Mouse (Mus musculus) liver, embryonic 13.5 days (tissue): ENCODE measurements around the gene Nectin2. TPM values are rescaled to one million over a fixed set of nuclear protein-coding genes. Genes with fewer than 3 reads are reported as not detected.

Source experiments
- ATAC-seq: fragments of 200-750 bp; cut with Nextera tagmentation; 2 replicates; pipeline ENCODE4 v1.8.0; 2017; ENCODE audit warnings: low read depth, mild to moderate bottlenecking, moderate number of reproducible peaks, moderate library complexity
- DNase-seq: peaks from one replicate; pipeline ENCODE4 v3.0.0; 2022
- H3K27ac ChIP-seq: fragments of 300-500 bp; sonication (generic); 2 replicates; pipeline ENCODE4 v1.5.1; 2015; ENCODE audit warnings: moderate library complexity, mild to moderate bottlenecking, inconsistent platforms
- H3K27me3 ChIP-seq: fragments of 300-500 bp; sonication (generic); 2 replicates; pipeline ENCODE4 v1.6.1; 2015; ENCODE audit warnings: mild to moderate bottlenecking, inconsistent platforms
- H3K36me3 ChIP-seq: fragments of 300-500 bp; sonication (generic); 2 replicates; pipeline ENCODE4 v1.6.1; 2015; ENCODE audit warnings: mild to moderate bottlenecking, inconsistent platforms
- H3K4me1 ChIP-seq: fragments of 300-500 bp; sonication (generic); replicated peaks from 2 replicates; pipeline ENCODE4 v1.6.1; 2015; ENCODE audit warnings: inconsistent platforms
- H3K4me2 ChIP-seq: fragments of 300-500 bp; sonication (generic); 2 replicates; pipeline ENCODE4 v1.6.1; 2015; ENCODE audit warnings: inconsistent platforms, mild to moderate bottlenecking, moderate library complexity
- H3K4me3 ChIP-seq: fragments of 300-500 bp; sonication (generic); replicated peaks from 2 replicates; pipeline ENCODE4 v1.5.1; 2015; ENCODE audit warnings: mild to moderate bottlenecking, inconsistent platforms
- H3K9ac ChIP-seq: fragments of 300-500 bp; sonication (generic); 2 replicates; pipeline ENCODE4 v1.6.1; 2015; ENCODE audit warnings: mild to moderate bottlenecking, inconsistent platforms
- H3K9me3 ChIP-seq: fragments of 300-500 bp; sonication (generic); replicated peaks from 2 replicates; pipeline ENCODE4 v1.6.1; 2016; ENCODE audit warnings: inconsistent platforms
- WGBS: fragments of 180-500 bp; shearing (Covaris S2); methylation state at CpG from one replicate; pipeline ENCODE4 v1.1.7; 2015; ENCODE audit not compliant: insufficient replicate concordance; 5-methylcytosine and 5-hydroxymethylcytosine counted together
- polyA plus RNA-seq: library from polyadenylated mRNA; unstranded; fragments of >200 nt; fragmentation: Nextera tagmentation; extraction: Ambion mirVana; gene quantifications from 2 replicates; pipeline ENCODE4 v1.2.1, GENCODE M21; 2015

Gene Nectin2
- polyA plus RNA-seq, 1 experiment from 2014 or later, result 18.2 TPM

- DNase-seq (no peak), ATAC-seq (peak; percentile 75)
- peak overlapping the region; percentile 30; the same call in 1 of the 2 replicates for H3K9ac ChIP-seq
- H3K4me2 ChIP-seq, result peak overlapping the region; percentile 28; the same call in 1 of the 2 replicates
- H3K4me3 ChIP-seq, result no peak overlapping the region
- no peaks in the 10 kb centered on the region for H3K27me3 ChIP-seq
- H3K27ac ChIP-seq, result peak overlapping the region; percentile 82
- WGBS, result 17% methylated on average over 22 of the region's 22 CpGs
- no peaks in the 10 kb centered on the region for H3K9me3 ChIP-seq
- H3K36me3 ChIP-seq, result peaks cover 57% of the 10 kb centered on the region
- H3K4me1 ChIP-seq, result peaks cover 68% of the 10 kb centered on the region
These were observed 49.1 kb downstream of the Nectin2 start for GRCm38 (mm10) chr7:19701069-19701761.

DNA sequence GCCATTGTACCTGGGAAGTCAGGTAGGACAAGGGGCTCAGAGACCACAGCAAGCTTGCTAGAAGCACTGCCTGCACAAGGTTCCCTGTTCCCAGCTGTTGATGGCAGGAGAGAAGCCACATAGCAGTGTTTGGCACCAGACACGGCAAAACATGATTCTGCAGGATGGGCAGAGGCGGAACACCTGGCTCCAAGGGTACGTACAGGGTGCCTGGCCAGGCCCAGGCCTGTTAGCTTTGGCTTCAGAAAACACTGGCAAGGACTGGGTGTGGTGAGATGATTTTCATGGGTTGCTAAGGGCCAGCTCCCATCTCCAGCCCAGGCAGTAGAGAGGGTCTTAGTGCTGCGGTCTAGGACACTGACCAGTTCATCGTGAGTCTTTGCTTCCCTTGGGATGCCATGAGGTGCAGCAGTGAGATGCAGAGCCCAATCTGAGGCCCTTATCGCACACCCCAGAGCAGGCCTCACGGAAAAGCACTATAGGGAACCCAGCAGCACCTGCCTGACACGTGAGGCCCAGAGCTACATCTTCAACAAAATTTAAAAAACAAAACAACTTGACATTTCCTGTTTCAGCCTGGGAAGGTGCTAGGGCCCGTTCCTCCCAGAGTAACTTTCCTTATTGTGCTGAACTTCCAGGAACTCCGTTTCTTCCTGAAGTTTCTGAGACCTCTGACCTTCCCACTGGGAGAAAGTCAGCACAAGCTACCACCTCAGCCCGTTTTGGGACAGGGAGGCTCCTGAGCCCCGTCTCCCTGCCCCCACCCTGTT lies 49.8 kb downstream of the Nectin2 start:
- Histone ChIP-seq H3K9me3 (no peaks in the 10 kb centered on the region), H3K4me2 (peak overlapping the region; percentile 17; the same call in 1 of the 2 replicates), H3K4me1 (peaks cover 75% of the 10 kb centered on the region), H3K27me3 (no peaks in the 10 kb centered on the region), H3K9ac (peak overlapping the region; percentile 30; the same call in 1 of the 2 replicates), H3K27ac (peak overlapping the region; percentile 82), H3K4me3 (no peak overlapping the region), H3K36me3 (peaks cover 61% of the 10 kb centered on the region)
- WGBS, result 47% methylated on average over 12 of the region's 12 CpGs
- DNase-seq (no peak), ATAC-seq (0 out of 2 replicates have a peak, but pooled peaks have one; percentile 6)

DNA sequence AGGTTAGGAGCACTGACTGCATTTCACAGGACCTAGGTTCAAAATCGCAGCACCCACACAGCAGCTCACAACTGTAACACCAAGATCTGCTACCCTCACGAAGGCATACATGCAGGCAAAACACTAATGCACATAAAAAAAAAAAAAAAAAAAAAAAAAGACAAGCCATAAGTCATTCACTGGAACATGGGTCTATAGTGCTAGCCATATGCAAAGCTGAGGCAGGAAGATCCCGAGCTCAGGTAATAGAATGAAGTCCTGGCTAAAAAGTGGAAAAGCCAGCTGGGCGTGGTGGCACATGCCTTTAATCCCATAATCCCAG lies 50.5 kb downstream of the Nectin2 start:
- no peak for DNase-seq
- Histone ChIP-seq H3K4me2 (peak overlapping the region; percentile 64), H3K27ac (peak overlapping the region; percentile 82), H3K4me3 (no peak overlapping the region), H3K27me3 (no peaks in the 10 kb centered on the region), H3K36me3 (peaks cover 56% of the 10 kb centered on the region), H3K9ac (peak overlapping the region; percentile 59; the same call in 1 of the 2 replicates), H3K9me3 (no peaks in the 10 kb centered on the region), H3K4me1 (peaks cover 82% of the 10 kb centered on the region)
- 46% methylated on average over 4 of the region's 4 CpGs for WGBS
- ATAC-seq, result no peak

GRCm38 (mm10) chr7:19698907-19699826 lies 51.1 kb downstream of the Nectin2 start, which contains the start of gene Apoe:
Gene Apoe (minus strand): TSS chr7:19699188.
- no peak for DNase-seq
- Histone ChIP-seq H3K9ac (peak within 1 kb of the TSS; percentile 59), H3K4me3 (peak within 1 kb of the TSS; percentile 51), H3K27me3 (no peaks in the 10 kb centered on the region), H3K9me3 (no peaks in the 10 kb centered on the region), H3K36me3 (peaks cover 50% of the 10 kb centered on the region), H3K4me2 (peak within 1 kb of the TSS; percentile 64), H3K4me1 (peaks cover 88% of the 10 kb centered on the region), H3K27ac (peak within 1 kb of the TSS; percentile 82)
- ATAC-seq, result peak; percentile 49
- 2% methylated on average over 20 of the region's 20 CpGs for WGBS

GRCm38 (mm10) chr7:19697949-19698906 lies 52.1 kb downstream of the Nectin2 start:
- peaks cover 95% of the 10 kb centered on the region for H3K4me1 ChIP-seq
- H3K27ac ChIP-seq, result peak overlapping the region; percentile 82
- no peaks in the 10 kb centered on the region for H3K27me3 ChIP-seq
- DNase-seq (no peak), ATAC-seq (no peak)
- H3K4me2 ChIP-seq, result peak overlapping the region; percentile 64
- peak overlapping the region; percentile 51 for H3K4me3 ChIP-seq
- peaks cover 41% of the 10 kb centered on the region for H3K36me3 ChIP-seq
- H3K9me3 ChIP-seq, result no peaks in the 10 kb centered on the region
- peak overlapping the region; percentile 59 for H3K9ac ChIP-seq
- 2% methylated on average over 28 of the region's 28 CpGs for WGBS

DNA sequence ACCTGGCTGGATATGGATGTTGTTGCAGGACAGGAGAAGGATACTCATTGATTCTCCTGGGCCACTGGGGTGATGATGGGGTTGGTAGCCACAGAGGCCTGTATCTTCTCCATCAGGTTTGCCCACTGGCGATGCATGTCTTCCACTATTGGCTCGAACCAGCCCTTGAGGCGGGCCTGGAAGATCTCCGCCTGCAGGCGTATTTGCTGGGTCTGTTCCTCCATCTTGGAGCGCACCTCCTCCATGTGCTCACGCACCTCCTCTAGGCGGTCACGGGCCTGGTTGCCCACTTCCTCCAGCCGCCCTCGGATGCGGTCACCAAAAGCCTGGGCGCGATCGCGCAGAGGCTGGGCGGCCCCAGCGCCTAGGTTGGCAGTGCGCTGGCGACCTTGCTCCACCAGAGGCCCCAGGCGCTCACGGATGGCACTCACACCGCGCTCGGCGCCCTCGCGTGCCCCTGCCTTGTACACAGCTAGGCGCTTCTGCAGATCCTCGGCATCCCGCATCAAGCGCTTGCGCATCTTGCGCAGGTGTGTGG lies 53.9 kb downstream of the Nectin2 start:
- DNase-seq (no peak), ATAC-seq (no peak)
- Histone ChIP-seq H3K27me3 (no peaks in the 10 kb centered on the region), H3K27ac (peak overlapping the region; percentile 87), H3K9ac (peak overlapping the region; percentile 59), H3K4me2 (peak overlapping the region; percentile 64), H3K4me1 (peaks cover 95% of the 10 kb centered on the region), H3K4me3 (peak overlapping the region; percentile 51), H3K9me3 (no peaks in the 10 kb centered on the region), H3K36me3 (peaks cover 23% of the 10 kb centered on the region)
- WGBS, result 83% methylated on average over 34 of the region's 34 CpGs

- Histone ChIP-seq H3K9me3 (no peaks in the 10 kb centered on the region), H3K27me3 (no peaks in the 10 kb centered on the region), H3K4me1 (peaks cover 95% of the 10 kb centered on the region), H3K27ac (peak overlapping the region; percentile 87), H3K9ac (no peak overlapping the region), H3K4me2 (peak overlapping the region; percentile 64), H3K4me3 (no peak overlapping the region; the same call in 1 of the 2 replicates), H3K36me3 (peaks cover 21% of the 10 kb centered on the region)
- DNase-seq (no peak), ATAC-seq (no peak)
- 24% methylated on average over 6 of the region's 6 CpGs for WGBS
These were observed 54.4 kb downstream of the Nectin2 start for GRCm38 (mm10) chr7:19695881-19696280.

- DNase-seq, result no peak
- ATAC-seq, result no peak
- Histone ChIP-seq H3K4me1 (peaks cover 89% of the 10 kb centered on the region), H3K4me3 (no peak overlapping the region), H3K4me2 (peak overlapping the region; percentile 29), H3K9me3 (no peaks in the 10 kb centered on the region), H3K9ac (peak overlapping the region; percentile 39; the same call in 1 of the 2 replicates), H3K27ac (peak overlapping the region; percentile 87), H3K36me3 (peaks cover 20% of the 10 kb centered on the region), H3K27me3 (no peaks in the 10 kb centered on the region)
- 3% methylated on average over 8 of the region's 8 CpGs for WGBS
These were observed 55.1 kb downstream of the Nectin2 start for GRCm38 (mm10) chr7:19695213-19695594.

GRCm38 (mm10) chr7:19694336-19695212 lies 55.7 kb downstream of the Nectin2 start:
- 44% methylated on average over 10 of the region's 10 CpGs for WGBS
- peak overlapping the region; percentile 87 for H3K27ac ChIP-seq
- H3K27me3 ChIP-seq, result no peaks in the 10 kb centered on the region
- no peak for ATAC-seq
- H3K9ac ChIP-seq, result peak overlapping the region; percentile 39; the same call in 1 of the 2 replicates
- no peaks in the 10 kb centered on the region for H3K9me3 ChIP-seq
- peaks cover 83% of the 10 kb centered on the region for H3K4me1 ChIP-seq
- peak overlapping the region; percentile 29 for H3K4me2 ChIP-seq
- DNase-seq, result no peak
- peaks cover 19% of the 10 kb centered on the region for H3K36me3 ChIP-seq
- H3K4me3 ChIP-seq, result no peak overlapping the region
